Mouse (Mus musculus) neural tube, embryonic 13.5 days (tissue): ENCODE results near the gene S1pr5. TPM values are rescaled to one million over a fixed set of nuclear protein-coding genes. Genes with fewer than 3 reads are reported as not detected.
"Not testable (repeated sequence)": the region's sequence is repeated elsewhere in the genome, so short reads cannot be mapped to it uniquely, and the experiment has no call there.

ENCODE experiments used
- ATAC-seq: fragments of 200-750 bp; cut with Nextera tagmentation; 2 replicates; pipeline ENCODE4 v1.8.0; 2017; ENCODE audit warnings: low read depth, mild to moderate bottlenecking, moderate TSS enrichment, moderate library complexity
- H3K27ac ChIP-seq: fragments of 300-500 bp; sonication (generic); replicated peaks from 2 replicates; pipeline ENCODE4 v1.5.1; 2015; ENCODE audit warnings: moderate library complexity, mild to moderate bottlenecking, inconsistent platforms
- H3K27me3 ChIP-seq: fragments of 300-500 bp; sonication (generic); 2 replicates; pipeline ENCODE4 v1.6.1; 2015; ENCODE audit warnings: mild to moderate bottlenecking, inconsistent platforms
- H3K36me3 ChIP-seq: fragments of 300-500 bp; sonication (generic); 2 replicates; pipeline ENCODE4 v1.6.1; 2015; ENCODE audit warnings: mild to moderate bottlenecking, inconsistent platforms
- H3K4me1 ChIP-seq: fragments of 300-500 bp; sonication (generic); replicated peaks from 2 replicates; pipeline ENCODE4 v1.6.1; 2015; ENCODE audit warnings: inconsistent platforms
- H3K4me2 ChIP-seq: fragments of 300-500 bp; sonication (generic); 2 replicates; pipeline ENCODE4 v1.6.1; 2015; ENCODE audit warnings: inconsistent platforms, mild to moderate bottlenecking, moderate library complexity
- H3K4me3 ChIP-seq: fragments of 300-500 bp; sonication (generic); 2 replicates; pipeline ENCODE4 v1.5.1; 2015; ENCODE audit warnings: mild to moderate bottlenecking, inconsistent platforms
- H3K9ac ChIP-seq: fragments of 300-500 bp; sonication (generic); 2 replicates; pipeline ENCODE4 v1.6.1; 2015; ENCODE audit warnings: moderate library complexity, mild to moderate bottlenecking, inconsistent platforms
- H3K9me3 ChIP-seq: fragments of 300-500 bp; sonication (generic); 2 replicates; pipeline ENCODE4 v1.6.1; 2016; ENCODE audit warnings: inconsistent platforms
- WGBS: fragments of 180-500 bp; shearing (Covaris S2); methylation state at CpG from one replicate; pipeline ENCODE4 v1.1.7; 2015; 5-methylcytosine and 5-hydroxymethylcytosine counted together
- polyA plus RNA-seq: library from polyadenylated mRNA; unstranded; fragments of >200 nt; fragmentation: Nextera tagmentation; extraction: Ambion mirVana; gene quantifications from 2 replicates; pipeline ENCODE4 v1.2.1, GENCODE M21; 2015

The S1pr5 gene
- polyA plus RNA-seq, 1 experiment from 2014 or later, result 3.0 TPM

DNA sequence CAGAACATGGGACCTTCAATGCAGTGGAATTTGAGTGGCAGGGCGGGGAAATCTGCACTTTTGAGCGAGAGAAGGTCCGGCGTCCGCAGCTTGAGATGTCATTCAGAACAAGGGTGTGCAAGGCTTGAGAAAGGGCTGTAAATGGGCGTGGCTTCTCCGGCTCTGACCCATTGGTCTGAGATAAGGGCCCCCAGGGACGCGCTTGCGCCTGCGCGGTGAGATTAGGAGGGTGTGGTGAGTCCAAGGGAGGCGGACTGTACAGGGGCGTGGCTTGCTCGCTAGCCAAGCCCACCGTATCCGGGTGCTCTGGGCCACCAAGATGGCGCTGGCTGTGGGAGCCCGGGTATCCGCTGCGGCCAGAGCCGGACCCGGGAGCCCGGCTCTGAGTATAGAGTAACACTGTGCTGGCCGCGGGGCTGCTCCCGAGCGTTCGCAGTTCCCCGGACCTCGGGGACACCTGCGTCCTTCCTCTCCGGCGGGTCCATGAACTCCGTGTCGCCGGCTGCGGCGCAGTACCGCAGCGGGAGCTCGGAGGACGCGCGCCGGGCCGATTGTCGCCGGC is 16.8 kb upstream of the S1pr5 start, which contains the start of gene Atg4d:
Gene Atg4d (plus strand): TSS at position 294 of the 562 bp plus-strand sequence.
- H3K9ac ChIP-seq, result peak within 1 kb of the TSS; percentile 79
- H3K27me3 ChIP-seq, result peaks cover 2% of the 10 kb centered on the region; the same call in 1 of the 2 replicates
- ATAC-seq, result peak; percentile 98
- peak within 1 kb of the TSS; percentile 83 for H3K4me2 ChIP-seq
- peak within 1 kb of the TSS; percentile 80 for H3K27ac ChIP-seq
- peaks cover 29% of the 10 kb centered on the region for H3K36me3 ChIP-seq
- peak within 1 kb of the TSS; percentile 76 for H3K4me3 ChIP-seq
- under 1% methylated on average over 49 of the region's 49 CpGs for WGBS
- H3K9me3 ChIP-seq, result no peaks in the 10 kb centered on the region
- peaks cover 20% of the 10 kb centered on the region for H3K4me1 ChIP-seq

- 19% methylated on average over 17 of the region's 17 CpGs for WGBS
These were observed 16.2 kb upstream of the S1pr5 start for GRCm38 (mm10) chr9:21264272-21264999.

DNA sequence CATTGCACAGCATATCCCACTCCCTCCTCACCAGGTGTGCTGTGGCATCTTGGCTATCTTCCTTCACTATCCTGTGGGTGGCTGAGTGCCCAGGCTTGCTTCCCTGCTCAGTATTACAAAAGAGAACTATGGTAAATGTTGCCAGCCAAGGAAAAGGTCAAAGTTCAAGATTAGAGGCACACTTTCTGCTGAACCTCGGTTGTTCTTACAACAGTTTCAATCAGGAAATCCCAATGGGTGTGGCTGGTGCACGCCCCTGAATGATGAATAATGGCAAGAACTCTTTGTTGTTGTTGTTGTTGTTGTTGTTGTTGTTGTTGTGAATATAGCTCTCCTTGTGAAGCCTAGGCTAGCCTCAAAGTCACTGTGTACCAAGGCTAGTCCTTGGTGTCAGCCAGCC is 13.6 kb upstream of the S1pr5 start:
- no peak overlapping the region for H3K4me3 ChIP-seq
- ATAC-seq, result no peak
- H3K36me3 ChIP-seq, result peaks cover 2% of the 10 kb centered on the region; the same call in 1 of the 2 replicates
- no peak overlapping the region for H3K9ac ChIP-seq
- H3K27ac ChIP-seq, result no peak overlapping the region
- 67% methylated on average over 2 of the region's 2 CpGs for WGBS
- no peaks in the 10 kb centered on the region for H3K9me3 ChIP-seq
- peaks cover 18% of the 10 kb centered on the region for H3K4me1 ChIP-seq
- peaks cover 3% of the 10 kb centered on the region for H3K27me3 ChIP-seq
- no peak overlapping the region for H3K4me2 ChIP-seq

More at GRCm38 (mm10) chr9:21264272-21264999, 16.2 kb upstream of the S1pr5 start:
- Histone ChIP-seq H3K4me3 (peak overlapping the region; percentile 76), H3K4me1 (peaks cover 20% of the 10 kb centered on the region), H3K4me2 (peak overlapping the region; percentile 83), H3K9me3 (no peaks in the 10 kb centered on the region), H3K27me3 (peaks cover 3% of the 10 kb centered on the region), H3K9ac (peak overlapping the region; percentile 68), H3K27ac (peak overlapping the region; percentile 80), H3K36me3 (peaks cover 24% of the 10 kb centered on the region)
- ATAC-seq, result peak; percentile 28

GRCm38 (mm10) chr9:21260491-21261040 is 12.3 kb upstream of the S1pr5 start:
- Histone ChIP-seq H3K9me3 (no peaks in the 10 kb centered on the region), H3K4me2 (no peak overlapping the region), H3K9ac (no peak overlapping the region), H3K4me1 (peaks cover 5% of the 10 kb centered on the region), H3K36me3 (no peaks in the 10 kb centered on the region), H3K27me3 (peaks cover 3% of the 10 kb centered on the region), H3K4me3 (no peak overlapping the region), H3K27ac (no peak overlapping the region)
- WGBS, result 79% methylated on average over 6 of the region's 6 CpGs
- ATAC-seq, result no peak

DNA sequence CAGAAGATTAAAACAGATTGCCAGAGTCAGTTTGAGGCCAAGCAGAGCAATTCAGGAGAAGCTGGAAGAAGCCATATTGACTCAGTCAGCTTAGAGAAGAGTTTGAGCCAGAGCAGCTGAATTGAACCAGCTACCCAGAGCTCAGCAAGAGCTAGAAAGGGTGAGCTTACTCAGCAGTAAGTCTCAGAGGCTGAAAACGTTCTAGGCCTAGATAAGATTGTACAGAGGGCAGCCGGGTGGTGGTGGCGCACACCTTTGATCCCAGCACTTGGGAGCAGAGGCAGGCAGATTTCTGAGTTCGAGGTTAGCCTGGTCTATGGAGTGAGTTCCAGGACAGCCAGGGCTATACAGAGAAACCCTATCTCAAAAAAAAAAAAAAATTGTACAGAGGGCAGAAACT is 8.1 kb upstream of the S1pr5 start:
- H3K4me2 ChIP-seq, H3K4me1 ChIP-seq, ATAC-seq, H3K9ac ChIP-seq, H3K4me3 ChIP-seq, H3K9me3 ChIP-seq, H3K27ac ChIP-seq, H3K36me3 ChIP-seq: not testable (repeated sequence)
- H3K27me3 ChIP-seq, result peaks cover 22% of the 10 kb centered on the region
- 73% methylated on average over 4 of the region's 4 CpGs for WGBS

GRCm38 (mm10) chr9:21254690-21255089 is 6.4 kb upstream of the S1pr5 start:
- Histone ChIP-seq H3K36me3 (no peaks in the 10 kb centered on the region), H3K27ac (no peak overlapping the region), H3K9me3 (no peaks in the 10 kb centered on the region), H3K9ac (no peak overlapping the region), H3K4me1 (no peaks in the 10 kb centered on the region), H3K4me2 (no peak overlapping the region), H3K27me3 (peaks cover 35% of the 10 kb centered on the region), H3K4me3 (no peak overlapping the region)
- no peak for ATAC-seq

DNA sequence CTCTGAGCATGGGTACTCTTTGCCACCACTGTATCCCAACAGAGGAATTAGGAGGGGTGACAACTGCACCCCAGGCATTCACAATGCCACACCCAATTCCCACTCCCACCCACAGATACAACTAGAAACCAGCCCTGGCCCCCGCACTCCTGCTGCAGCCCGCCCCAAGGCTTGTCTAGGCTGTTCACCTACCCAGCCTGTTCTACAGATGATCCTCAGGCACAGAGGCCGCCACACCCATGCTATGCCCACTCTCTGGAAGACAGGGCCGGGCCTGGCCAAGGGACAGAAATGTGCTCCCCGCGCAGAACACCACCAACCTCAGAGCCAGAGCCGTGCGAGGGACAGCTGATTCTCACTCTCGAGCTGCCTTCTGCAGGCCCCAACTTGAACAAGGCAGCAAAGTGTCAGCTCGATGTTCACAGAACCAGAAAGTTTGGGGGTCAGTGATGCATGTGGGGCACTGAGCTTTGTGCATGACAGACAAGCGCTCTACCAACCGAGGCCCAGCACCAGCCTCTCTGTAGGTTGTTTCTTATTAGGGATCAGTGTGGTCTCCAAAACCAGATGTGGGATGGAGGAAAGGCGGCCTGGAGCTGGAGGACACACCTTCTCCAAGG is 3.0 kb upstream of the S1pr5 start:
- Histone ChIP-seq H3K4me3 (no peak overlapping the region), H3K27me3 (peaks cover 69% of the 10 kb centered on the region), H3K4me1 (peaks cover 8% of the 10 kb centered on the region), H3K4me2 (no peak overlapping the region), H3K9ac (no peak overlapping the region), H3K9me3 (no peaks in the 10 kb centered on the region), H3K27ac (no peak overlapping the region), H3K36me3 (no peaks in the 10 kb centered on the region)
- no peak for ATAC-seq
- WGBS, result 69% methylated on average over 13 of the region's 13 CpGs

GRCm38 (mm10) chr9:21250509-21250908 is 2.3 kb upstream of the S1pr5 start:
- no peak overlapping the region for H3K4me3 ChIP-seq
- H3K36me3 ChIP-seq, result no peaks in the 10 kb centered on the region
- peaks cover 76% of the 10 kb centered on the region for H3K27me3 ChIP-seq
- no peaks in the 10 kb centered on the region for H3K9me3 ChIP-seq
- ATAC-seq, result no peak
- WGBS, result 61% methylated on average over 2 of the region's 2 CpGs
- no peak overlapping the region for H3K9ac ChIP-seq
- peaks cover 8% of the 10 kb centered on the region for H3K4me1 ChIP-seq
- H3K4me2 ChIP-seq, result no peak overlapping the region
- H3K27ac ChIP-seq, result no peak overlapping the region

- no peak overlapping the region for H3K27ac ChIP-seq
- ATAC-seq, result no peak
- H3K4me3 ChIP-seq, result no peak overlapping the region
- WGBS, result 33% methylated on average over 17 of the region's 17 CpGs
- peaks cover 14% of the 10 kb centered on the region for H3K4me1 ChIP-seq
- no peak overlapping the region for H3K9ac ChIP-seq
- H3K36me3 ChIP-seq, result no peaks in the 10 kb centered on the region
- peaks cover 83% of the 10 kb centered on the region for H3K27me3 ChIP-seq
- no peak overlapping the region for H3K4me2 ChIP-seq
- no peaks in the 10 kb centered on the region for H3K9me3 ChIP-seq
These were observed 1.6 kb upstream of the S1pr5 start for GRCm38 (mm10) chr9:21249629-21250508.

DNA sequence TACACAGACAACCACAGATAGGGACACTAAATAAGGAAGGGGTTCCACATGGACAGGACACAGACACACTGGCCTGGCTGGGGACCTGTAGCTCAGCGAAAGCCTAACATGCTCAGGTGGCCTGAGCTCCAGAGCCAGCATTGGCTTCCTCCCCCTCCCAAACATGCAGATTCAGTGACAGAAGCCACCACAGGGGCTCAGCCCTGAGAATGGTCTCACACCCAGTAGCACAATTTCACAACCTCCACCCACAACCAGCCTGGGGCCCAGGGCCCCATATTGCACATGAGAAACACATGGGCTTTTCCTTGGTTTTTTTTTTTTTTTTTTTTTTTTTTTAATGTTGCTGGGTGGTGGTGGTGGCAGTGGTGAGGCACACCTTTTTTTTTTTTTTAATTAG is 1.9 kb downstream of the S1pr5 start:
- Histone ChIP-seq H3K36me3 (no peaks in the 10 kb centered on the region), H3K9me3 (no peaks in the 10 kb centered on the region), H3K9ac (no peak overlapping the region), H3K4me2 (no peak overlapping the region), H3K27me3 (peaks cover 98% of the 10 kb centered on the region), H3K4me1 (peaks cover 33% of the 10 kb centered on the region), H3K4me3 (no peak overlapping the region), H3K27ac (no peak overlapping the region)
- no peak for ATAC-seq
- 65% methylated on average over 1 of the region's 1 CpGs for WGBS

DNA sequence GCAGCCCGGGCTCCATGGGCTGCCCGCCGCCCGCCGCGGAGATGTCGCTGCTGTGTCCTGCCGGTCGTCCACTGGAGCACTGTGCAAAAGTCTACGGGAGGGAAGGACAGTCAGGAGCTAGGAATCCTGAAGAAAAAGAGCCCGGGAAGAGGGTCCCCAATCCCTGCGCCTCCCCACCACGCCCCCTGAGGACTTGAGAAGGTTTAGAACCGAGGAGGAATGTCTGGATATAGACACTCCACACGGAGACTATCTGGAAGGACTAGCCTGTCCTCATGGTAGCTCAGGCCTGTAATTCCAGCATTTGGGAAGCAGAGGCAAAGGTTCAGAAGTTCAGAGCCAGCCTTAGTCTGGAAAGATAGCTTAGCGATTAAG is 3.1 kb downstream of the S1pr5 start:
- Histone ChIP-seq H3K27ac (peak overlapping the region; percentile 68; the same call in 1 of the 2 replicates), H3K9ac (peak overlapping the region; percentile 69), H3K4me1 (peaks cover 33% of the 10 kb centered on the region), H3K4me3 (peak overlapping the region; percentile 48), H3K9me3 (no peaks in the 10 kb centered on the region), H3K4me2 (peak overlapping the region; percentile 80), H3K36me3 (no peaks in the 10 kb centered on the region), H3K27me3 (peaks cover 86% of the 10 kb centered on the region)
- WGBS, result 2% methylated on average over 16 of the region's 16 CpGs
- ATAC-seq, result no peak
